Mouse (Mus musculus): ENCODE measurements around the gene Aif1l. TPM values are rescaled to one million over a fixed set of nuclear protein-coding genes. Genes with fewer than 3 reads are reported as not detected.

Aif1l gene
- 2.1 TPM for polyA plus RNA-seq (2014; fragmentation: Illumina TruSeq; extraction: RNeasy Lipid Tissue Mini Kit (QIAGEN cat#74804); ENCODE audit: insufficient read depth, low read depth, low replicate concordance)

GRCm38 (mm10) chr2:31950058-31950871 is at the start of gene Aif1l:
Gene Aif1l (plus strand): TSS chr2:31950139.

GRCm38 (mm10) chr2:31974141-31974808 is 24.3 kb downstream of the Aif1l start, which contains the start of gene Nup214:
Gene Nup214 (plus strand): TSS chr2:31974436.

Other genes starting within 250 kb of the Aif1l start
- gene Qrfp, start 139.6 kb upstream of the Aif1l start, polyA plus RNA-seq (2014; fragmentation: Illumina TruSeq; extraction: RNeasy Lipid Tissue Mini Kit (QIAGEN cat#74804); ENCODE audit: insufficient read depth, low read depth, low replicate concordance) = 0.10 TPM
- gene Fibcd1, start 104.1 kb upstream of the Aif1l start, polyA plus RNA-seq (2014; fragmentation: Illumina TruSeq; extraction: RNeasy Lipid Tissue Mini Kit (QIAGEN cat#74804); ENCODE audit: insufficient read depth, low read depth, low replicate concordance) = not detected
- gene Lamc3, start 62.8 kb upstream of the Aif1l start, polyA plus RNA-seq (2014; fragmentation: Illumina TruSeq; extraction: RNeasy Lipid Tissue Mini Kit (QIAGEN cat#74804); ENCODE audit: insufficient read depth, low read depth, low replicate concordance) = 2.5 TPM
- 16.7 TPM for gene Nup214, start 24.3 kb downstream of the Aif1l start, polyA plus RNA-seq (2014; fragmentation: Illumina TruSeq; extraction: RNeasy Lipid Tissue Mini Kit (QIAGEN cat#74804); ENCODE audit: insufficient read depth, low read depth, low replicate concordance)
- gene Fam78a, start 134.7 kb downstream of the Aif1l start, polyA plus RNA-seq (2014; fragmentation: Illumina TruSeq; extraction: RNeasy Lipid Tissue Mini Kit (QIAGEN cat#74804); ENCODE audit: insufficient read depth, low read depth, low replicate concordance) = 4.3 TPM
- 2.3 TPM for gene Plpp7, start 145.4 kb downstream of the Aif1l start, polyA plus RNA-seq (2014; fragmentation: Illumina TruSeq; extraction: RNeasy Lipid Tissue Mini Kit (QIAGEN cat#74804); ENCODE audit: insufficient read depth, low read depth, low replicate concordance)
- gene Prrc2b, start 200.9 kb downstream of the Aif1l start, polyA plus RNA-seq (2014; fragmentation: Illumina TruSeq; extraction: RNeasy Lipid Tissue Mini Kit (QIAGEN cat#74804); ENCODE audit: insufficient read depth, low read depth, low replicate concordance) = 20.5 TPM

All from lung, adult 10 weeks (tissue).